Mouse (Mus musculus) cerebellum, adult 18-20 months (tissue): ENCODE results near the gene Slc35b2.
A peak's percentile ranks its signal among the peaks of the same experiment; 100 is the strongest.

Source experiments
- DNase-seq, 2 experiments: peaks; one replicate each; pipeline ENCODE4 v3.0.0; 2021

The Slc35b2 gene

DNA sequence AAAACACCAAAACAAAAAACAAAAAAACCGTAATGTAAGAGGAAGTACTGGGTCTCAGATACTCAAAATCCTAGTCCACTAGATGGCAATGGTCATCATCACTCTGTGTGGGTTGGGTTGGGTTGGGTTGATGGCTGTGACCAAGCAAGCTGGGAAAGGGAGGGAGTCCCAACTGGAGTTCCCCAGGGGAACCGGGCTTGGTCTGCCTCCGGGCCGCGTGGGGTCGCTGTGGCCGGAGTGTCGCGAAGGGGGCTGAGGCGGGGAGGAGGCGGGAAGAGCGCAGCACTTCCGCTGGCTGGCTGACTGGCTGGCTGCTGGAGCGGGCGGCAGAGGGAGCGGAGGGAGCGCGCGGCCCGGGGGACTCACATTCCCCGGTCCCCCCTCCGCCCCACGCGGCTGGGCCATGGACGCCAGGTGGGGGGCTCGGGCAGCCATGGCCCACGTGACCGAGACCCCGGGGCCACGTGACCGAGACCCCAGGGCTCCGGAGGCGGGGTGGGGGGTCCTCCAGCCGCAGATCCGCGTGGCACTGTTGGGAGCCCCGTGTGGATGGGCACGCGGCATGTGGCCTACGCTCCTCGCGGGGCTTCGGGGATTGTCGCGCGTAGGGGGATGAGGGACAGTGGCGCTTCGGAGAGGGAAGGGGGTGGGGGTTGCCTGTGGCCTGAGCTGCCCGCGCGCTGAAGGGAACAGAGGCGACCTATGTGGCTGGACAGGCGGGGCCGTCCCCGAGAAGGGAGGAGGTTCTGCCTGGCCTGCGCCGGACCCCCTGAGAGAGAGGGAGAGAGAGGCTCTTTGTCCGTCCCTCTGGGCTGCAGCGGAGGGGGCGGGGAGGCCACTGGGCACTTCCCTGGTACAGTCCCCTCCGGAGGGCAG lies at the start of gene Slc35b2:
Gene Slc35b2 (plus strand): TSS at position 220 of the 876 bp plus-strand sequence.
- DNase-seq = peak; percentile 93 to 95

GRCm38 (mm10) chr17:45515204-45515726 lies 48.4 kb upstream of the Slc35b2 start:
- no peak for DNase-seq

- no peak for DNase-seq
Measured at GRCm38 (mm10) chr17:45515806-45516205, 47.9 kb upstream of the Slc35b2 start.

GRCm38 (mm10) chr17:45516488-45516887 lies 47.2 kb upstream of the Slc35b2 start:
- peak; percentile 92 to 94 for DNase-seq

DNA sequence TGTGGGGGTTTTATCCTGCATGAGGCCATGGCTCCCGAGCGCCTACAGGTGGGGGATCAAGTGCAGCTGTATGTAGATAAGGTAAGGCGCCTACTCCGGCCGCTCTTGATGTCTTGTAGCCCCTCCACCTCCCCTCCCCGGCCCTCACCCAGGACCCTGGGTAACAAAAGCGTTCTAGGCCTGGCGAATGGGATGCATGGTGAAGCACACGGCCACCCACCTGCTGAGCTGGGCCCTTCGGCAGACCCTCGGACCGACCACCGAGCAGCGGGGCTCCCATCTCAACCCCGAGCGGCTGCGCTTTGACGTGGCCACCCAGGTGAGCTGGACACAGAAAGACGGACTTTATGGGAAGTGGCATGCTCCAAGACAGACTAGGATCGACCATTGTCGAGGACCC lies 46.5 kb upstream of the Slc35b2 start:
- DNase-seq = no peak

GRCm38 (mm10) chr17:45517549-45518215 lies 46.0 kb upstream of the Slc35b2 start:
- DNase-seq = no peak

- DNase-seq = peak; percentile 87 to 93
Measured at GRCm38 (mm10) chr17:45518766-45519475, 44.8 kb upstream of the Slc35b2 start.

GRCm38 (mm10) chr17:45520136-45520535 lies 43.5 kb upstream of the Slc35b2 start:
- DNase-seq = no peak

DNA sequence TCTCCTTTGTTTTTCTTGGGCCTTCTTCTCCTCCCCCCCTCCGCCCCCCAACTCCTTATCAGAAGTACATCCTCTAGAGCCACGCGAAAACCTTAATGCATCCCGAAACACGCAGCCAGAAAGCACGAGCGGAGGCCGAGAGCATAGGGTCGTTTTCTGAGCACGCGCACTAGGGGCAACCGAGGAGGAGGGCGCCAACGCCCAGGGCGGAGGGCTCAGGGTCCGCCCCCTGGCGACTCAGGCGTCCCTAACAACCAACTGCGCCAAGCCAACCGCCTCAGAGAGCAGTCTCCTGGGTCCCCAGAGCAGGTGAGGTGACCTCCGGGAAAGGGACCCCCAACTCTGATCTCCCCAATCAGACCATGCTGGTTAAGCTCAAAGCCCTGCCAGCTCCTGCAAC lies 40.4 kb upstream of the Slc35b2 start, which contains the start of gene Tcte1:
Gene Tcte1 (plus strand): TSS at position 172 of the 400 bp plus-strand sequence.
- DNase-seq = no peak

- no peak for DNase-seq
Measured at GRCm38 (mm10) chr17:45524961-45525360, 38.7 kb upstream of the Slc35b2 start.

- peak in 1 of 2 experiments; percentile 60 for DNase-seq
Measured at GRCm38 (mm10) chr17:45526571-45526970, 37.1 kb upstream of the Slc35b2 start.

DNA sequence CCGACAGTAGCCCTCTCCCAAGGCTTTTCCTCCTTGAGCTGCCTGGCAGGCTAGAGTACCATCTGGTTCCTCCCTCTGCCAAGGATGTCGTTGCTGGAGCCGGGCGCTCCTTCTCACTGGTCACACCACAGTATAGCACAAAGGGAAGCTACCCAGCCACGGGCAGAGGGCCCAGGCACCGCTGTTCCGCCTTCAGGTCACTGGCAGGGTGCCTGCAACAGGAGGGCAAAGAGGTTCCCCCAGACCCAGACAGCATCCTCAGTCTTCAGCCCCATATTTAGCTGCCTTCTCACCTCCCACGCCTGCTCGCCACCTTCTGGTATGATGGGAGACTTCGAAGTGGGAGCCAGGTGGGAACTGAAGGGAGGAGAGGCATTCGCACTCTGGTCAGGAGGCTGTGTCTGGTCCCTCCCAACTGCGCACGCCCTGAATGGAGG lies 33.3 kb upstream of the Slc35b2 start:
- DNase-seq = peak; percentile 88 to 92

- DNase-seq = no peak
Measured at GRCm38 (mm10) chr17:45532896-45533295, 30.8 kb upstream of the Slc35b2 start.

- DNase-seq = no peak
Measured at GRCm38 (mm10) chr17:45536264-45536663, 27.4 kb upstream of the Slc35b2 start.

DNA sequence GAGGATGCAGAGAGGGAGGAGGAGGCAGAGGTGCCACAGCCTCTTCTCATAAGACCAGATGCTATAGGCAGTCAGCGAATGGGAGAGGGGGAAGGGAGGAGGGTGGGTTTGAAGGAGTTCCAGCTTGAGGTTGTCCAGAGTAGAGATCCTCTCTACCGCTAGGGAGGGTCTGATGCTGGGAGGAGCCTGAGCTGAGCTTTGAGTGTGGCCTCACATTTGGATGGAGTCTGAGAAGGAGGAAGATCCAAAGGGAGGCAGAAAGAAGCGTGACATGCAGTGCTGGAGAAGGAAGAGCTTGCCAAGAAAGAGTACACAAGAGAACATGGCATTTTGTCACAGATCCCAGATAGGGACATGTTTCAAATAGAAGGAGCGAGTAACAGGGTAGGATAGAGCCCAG lies 25.3 kb upstream of the Slc35b2 start:
- no peak for DNase-seq

GRCm38 (mm10) chr17:45539664-45540063 lies 24.0 kb upstream of the Slc35b2 start:
- DNase-seq = no peak

DNA sequence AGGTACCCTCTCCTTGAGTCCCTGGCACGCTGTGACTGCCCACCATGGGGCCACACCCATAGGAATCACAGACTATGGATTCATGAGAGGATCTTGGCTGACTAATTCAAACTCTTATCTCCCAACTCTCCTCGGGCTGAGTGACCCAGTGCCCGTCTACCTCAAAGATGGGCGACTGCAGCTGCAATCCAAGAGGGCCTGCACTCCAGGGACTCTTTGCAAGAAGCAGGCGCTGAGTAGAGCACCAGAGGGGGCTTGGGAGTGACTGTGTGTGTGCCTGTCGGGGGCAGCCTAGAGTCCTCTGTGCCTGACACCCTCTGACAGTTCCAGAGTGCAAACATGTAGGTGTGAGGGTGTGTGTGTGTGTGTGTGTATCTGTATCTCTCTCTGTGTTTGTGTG lies 21.5 kb upstream of the Slc35b2 start:
- no peak for DNase-seq

- DNase-seq = peak; percentile 61 to 70
Measured at GRCm38 (mm10) chr17:45542705-45543104, 21.0 kb upstream of the Slc35b2 start.

DNA sequence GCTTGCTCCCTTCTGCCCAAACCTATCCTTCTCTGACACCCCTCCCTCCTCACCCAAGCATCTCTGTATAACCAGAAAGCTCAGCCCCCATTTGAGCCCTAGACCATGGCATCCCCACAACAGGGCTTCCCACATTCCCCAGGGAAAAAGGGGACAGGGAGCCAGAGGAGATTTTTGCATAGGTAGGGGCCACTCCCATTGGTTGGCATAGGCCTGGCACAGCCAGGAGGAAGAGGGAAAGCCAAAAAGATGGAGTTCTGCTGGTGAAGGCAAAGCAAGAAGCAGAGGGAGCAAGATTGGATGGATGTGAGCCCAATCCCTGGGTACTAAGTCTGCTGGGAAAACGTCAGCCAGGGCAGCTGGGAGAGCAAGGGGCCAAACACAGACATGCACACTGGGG lies 20.6 kb upstream of the Slc35b2 start:
- DNase-seq = peak in 1 of 2 experiments; percentile 44

DNA sequence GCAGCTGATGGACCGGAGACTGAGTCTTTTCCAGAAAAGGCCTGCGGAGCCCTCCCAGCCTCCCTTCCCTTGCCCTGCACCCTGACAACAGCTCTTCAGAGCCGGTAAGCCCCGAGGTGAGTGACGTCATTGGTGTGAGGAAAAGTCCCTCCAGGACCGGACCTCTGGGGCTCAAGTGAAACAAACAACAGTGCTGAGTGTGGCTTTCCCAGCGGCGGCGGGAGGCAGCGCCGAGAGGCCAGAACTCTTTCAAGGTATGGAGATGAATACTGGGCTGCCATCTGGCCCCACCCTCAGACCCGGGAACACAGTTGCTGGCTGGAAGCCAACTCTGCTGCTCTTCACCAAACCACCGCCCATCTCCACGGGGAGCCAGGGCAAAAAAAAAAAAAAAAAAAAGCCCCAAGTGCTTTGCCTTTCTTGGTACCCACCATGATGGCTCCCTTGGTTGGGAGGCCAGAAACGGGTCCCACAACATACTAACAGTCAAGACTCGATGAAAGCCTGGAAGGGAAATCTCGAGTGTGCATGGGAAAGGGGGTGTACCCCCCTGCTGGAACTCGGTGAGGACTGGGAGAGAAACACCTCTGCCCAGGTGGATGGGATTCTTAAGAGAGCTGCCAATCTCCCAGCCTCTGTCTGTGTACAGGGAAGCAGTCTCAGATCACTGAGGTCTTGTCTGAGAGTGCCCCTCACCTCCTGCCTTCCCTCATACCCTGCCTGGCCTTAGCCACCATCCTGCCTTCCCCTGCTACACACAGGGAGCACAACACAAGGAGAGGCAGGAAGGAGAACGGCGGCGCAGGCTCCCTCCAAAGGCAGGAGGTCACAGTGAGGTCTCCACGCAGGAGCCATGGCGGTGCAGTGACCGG lies 19.4 kb upstream of the Slc35b2 start:
- peak; percentile 50 to 70 for DNase-seq

GRCm38 (mm10) chr17:45544873-45545277 lies 18.8 kb upstream of the Slc35b2 start:
- DNase-seq = no peak
